Mouse (Mus musculus) Patski (cell line): Measurements from ENCODE around the gene Akip1. TPM values are rescaled to one million over a fixed set of nuclear protein-coding genes. Genes with fewer than 3 reads are reported as not detected.

Experiments used
- ATAC-seq: fragments of 100-300 bp; one replicate; pipeline ENCODE4 v1.8.0; 2021
- CTCF ChIA-PET: fragments of 350-600 bp; sonication (Branson Sonifier 250); formaldehyde crosslinking; loops from one replicate; lab custom pipeline; 2022; ENCODE audit warnings: inconsistent platforms; lab: Charles Lee
- POLR2A ChIA-PET: fragments of 350-600 bp; sonication (Branson Sonifier 250); formaldehyde crosslinking; loops from one replicate; lab custom pipeline; 2022; ENCODE audit warnings: antibody characterized with exemption, inconsistent platforms; lab: Charles Lee
- DNase-seq: peaks from one replicate; pipeline ENCODE4 v3.0.0-alpha.2; 2011; ENCODE audit warnings: low read depth, low spot score
- H3K27me3 ChIP-seq: fragments of 371-371 bp; one replicate; pipeline ENCODE4 v1.5.1; 2021
- CTCF ChIP-seq: fragments of 100-300 bp; IDR thresholded peaks from one replicate; pipeline ENCODE4 v1.5.1; 2021
- in situ Hi-C: fragments of 300-500 bp; cut with MboI; formaldehyde crosslinking; loops from 3 replicates; pipeline ENCODE4 v1.11.1; 2018; ENCODE audit warnings: low pct_unique_long_range_greater_than_20kb, mixed read lengths
- polyA plus RNA-seq: library from polyadenylated mRNA; unstranded; gene quantifications from one replicate; pipeline ENCODE4 v1.2.3, GENCODE M21; 2021

Akip1 gene
- polyA plus RNA-seq, 1 experiment from 2014 or later, result 43.0 TPM

DNA sequence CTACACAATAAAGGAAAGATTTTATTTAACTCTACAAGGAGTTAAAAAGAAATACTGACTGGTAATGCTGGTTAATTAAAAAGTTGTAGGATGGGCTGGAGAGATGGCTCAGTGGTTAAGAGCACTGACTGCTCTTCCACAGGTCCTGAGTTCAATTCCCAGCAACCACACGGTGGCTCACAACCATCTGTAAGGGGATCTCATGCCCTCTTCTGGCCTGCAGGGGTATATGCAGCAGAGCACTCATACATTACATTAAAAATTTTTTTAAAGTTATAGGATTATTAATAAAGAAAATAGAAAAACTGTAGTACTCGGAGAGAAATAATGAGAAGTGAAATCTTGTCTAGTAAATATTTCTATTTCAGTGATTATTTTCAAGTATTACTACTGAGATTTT, 23.2 kb upstream of the Akip1 start:
- ATAC-seq, result no peak
- in situ Hi-C loops, result no loop called here
- DNase-seq, result no peak
- TF ChIP-seq CTCF, result peak; percentile 59
- ChIA-PET POLR2A (no interaction called here), CTCF (interaction anchor here (0.9 kb wide), 1 partner anchor 61 kb away, joined by 3 read pairs; no protein-coding TSS in a partner anchor)
- no peaks in the 10 kb centered on the region for H3K27me3 ChIP-seq

DNA sequence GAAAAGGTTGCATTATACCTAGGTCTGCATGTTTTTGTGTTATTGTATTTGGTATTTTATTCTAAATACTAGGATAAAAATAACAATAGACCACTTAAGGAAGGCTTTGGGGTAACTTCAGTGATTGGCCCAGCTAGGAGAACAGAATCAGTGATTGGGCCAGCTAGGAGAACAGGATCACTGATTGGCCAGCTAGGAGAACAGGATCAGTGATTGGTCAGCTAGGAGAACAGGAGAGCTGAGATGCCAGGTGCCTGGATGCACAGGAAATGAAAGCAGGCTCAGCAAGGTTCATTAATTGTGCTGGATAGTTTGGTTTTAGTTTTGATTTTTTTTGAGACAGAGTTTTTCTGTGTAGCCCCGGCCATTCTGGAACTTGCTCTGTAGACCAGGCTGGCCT, 22.6 kb upstream of the Akip1 start:
- ChIA-PET CTCF (interaction anchor here (0.9 to 1.0 kb wide), 3 partner anchors 30 to 62 kb away, joined by 3 read pairs; no protein-coding TSS in a partner anchor), POLR2A (no interaction called here)
- DNase-seq (no peak), ATAC-seq (no peak)
- in situ Hi-C loops, result no loop called here
- no peaks in the 10 kb centered on the region for H3K27me3 ChIP-seq
- TF ChIP-seq CTCF, result no peak

- CTCF ChIA-PET, result interaction anchor here (1.0 kb wide), 1 partner anchor 11 kb away, joined by 3 read pairs; no protein-coding TSS in a partner anchor
These were observed 16.8 kb upstream of the Akip1 start for GRCm38 (mm10) chr7:109686585-109687128.

DNA sequence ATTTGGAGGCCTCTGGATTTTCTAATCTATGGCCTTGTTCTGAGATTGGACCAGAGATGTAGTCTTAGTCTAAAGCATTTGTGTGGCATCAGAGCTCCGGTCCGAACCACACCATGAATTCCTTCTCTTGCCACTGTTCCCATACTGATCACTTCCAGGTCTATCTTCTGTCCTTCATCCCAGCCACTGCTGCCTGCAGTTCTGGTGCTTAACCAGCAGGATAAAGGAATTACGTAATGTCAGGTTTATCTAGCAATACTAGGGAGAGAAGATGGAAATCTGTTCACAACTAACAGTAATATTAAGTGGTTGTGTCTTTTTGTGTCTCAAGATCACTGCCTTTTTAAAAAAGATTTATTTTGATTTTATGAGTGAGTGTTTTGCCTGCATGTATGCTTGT, 13.4 kb upstream of the Akip1 start:
- ATAC-seq (no peak), DNase-seq (no peak)
- TF ChIP-seq CTCF, result peak; percentile 46
- in situ Hi-C loops, result no loop called here
- no peaks in the 10 kb centered on the region for H3K27me3 ChIP-seq
- ChIA-PET POLR2A (no interaction called here), CTCF (interaction anchor here (1.4 kb wide), 1 partner anchor 17 kb away, joined by 3 read pairs; no protein-coding TSS in a partner anchor)

More at GRCm38 (mm10) chr7:109686585-109687128, 16.8 kb upstream of the Akip1 start:
- TF ChIP-seq CTCF, result no peak
- ATAC-seq (no peak), DNase-seq (no peak)
- in situ Hi-C loops, result no loop called here
- POLR2A ChIA-PET, result no interaction called here
- H3K27me3 ChIP-seq, result no peaks in the 10 kb centered on the region

DNA sequence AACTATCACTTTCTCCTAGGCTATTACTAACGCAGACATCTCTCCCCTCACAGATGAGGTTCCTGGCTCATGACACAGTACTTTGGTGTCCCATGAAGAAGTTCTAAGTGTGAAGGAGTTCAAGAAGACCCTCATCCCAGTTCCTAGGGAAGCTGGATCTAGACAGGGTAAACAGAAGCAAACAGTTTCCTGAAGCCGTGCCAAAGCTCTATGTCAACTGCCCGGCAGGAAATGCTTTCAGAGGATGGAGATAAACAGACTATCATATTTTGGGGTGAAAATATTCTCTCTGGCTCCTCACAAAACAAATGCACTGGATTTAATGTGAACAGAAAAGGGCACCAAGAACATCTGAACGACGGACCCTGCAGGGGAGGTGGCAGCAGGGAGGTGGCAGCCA, 12.5 kb upstream of the Akip1 start:
- ATAC-seq, result no peak
- ChIA-PET POLR2A (interaction anchor here (0.6 kb wide), 1 partner anchor 82 kb away, joined by 10 read pairs; no protein-coding TSS in a partner anchor), CTCF (interaction anchor here (1.4 kb wide), 1 partner anchor 18 kb away, joined by 3 read pairs; no protein-coding TSS in a partner anchor)
- no peak for DNase-seq
- in situ Hi-C loops, result no loop called here
- no peak for TF ChIP-seq CTCF
- no peaks in the 10 kb centered on the region for H3K27me3 ChIP-seq

- ATAC-seq, result no peak
- no peak for DNase-seq
- no peak for TF ChIP-seq CTCF
- no peaks in the 10 kb centered on the region for H3K27me3 ChIP-seq
- ChIA-PET POLR2A (no interaction called here), CTCF (no interaction called here)
- in situ Hi-C loops, result no loop called here
These were observed 8.7 kb upstream of the Akip1 start for GRCm38 (mm10) chr7:109694576-109695338.

GRCm38 (mm10) chr7:109695339-109695726, 8.2 kb upstream of the Akip1 start:
- TF ChIP-seq CTCF, result no peak
- in situ Hi-C loops, result no loop called here
- ChIA-PET CTCF (no interaction called here), POLR2A (no interaction called here)
- DNase-seq, result no peak
- no peaks in the 10 kb centered on the region for H3K27me3 ChIP-seq
- ATAC-seq, result no peak

DNA sequence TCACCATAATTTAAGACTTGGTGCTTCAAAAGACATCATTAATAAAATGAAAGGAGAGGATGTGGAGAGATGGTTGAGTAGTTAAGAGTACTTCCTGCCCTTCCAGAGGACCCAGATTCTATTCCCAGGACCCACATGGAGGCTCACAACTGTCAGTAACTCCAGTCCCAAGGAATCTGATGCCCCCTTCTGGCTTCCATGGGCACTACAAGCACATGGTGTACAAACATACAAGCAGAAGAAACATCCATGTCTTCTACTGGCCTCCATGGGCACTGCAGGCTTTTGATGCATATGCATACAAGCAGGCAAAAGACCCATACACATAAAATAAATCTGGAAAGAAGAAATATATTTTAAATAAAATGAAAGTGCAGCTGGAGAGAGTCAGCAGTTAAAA, 3.3 kb upstream of the Akip1 start:
- POLR2A ChIA-PET, result no interaction called here
- CTCF ChIA-PET, result interaction anchor here (1.3 kb wide), 1 partner anchor 17 kb away, joined by 3 read pairs; no protein-coding TSS in a partner anchor
- in situ Hi-C loops, result loop anchor here (25.0 kb wide), 3 partner anchors 163 to 538 kb away; partner anchors contain the start of gene Zfp143
- no peaks in the 10 kb centered on the region for H3K27me3 ChIP-seq
- no peak for DNase-seq
- TF ChIP-seq CTCF, result peak; percentile 59
- no peak for ATAC-seq

DNA sequence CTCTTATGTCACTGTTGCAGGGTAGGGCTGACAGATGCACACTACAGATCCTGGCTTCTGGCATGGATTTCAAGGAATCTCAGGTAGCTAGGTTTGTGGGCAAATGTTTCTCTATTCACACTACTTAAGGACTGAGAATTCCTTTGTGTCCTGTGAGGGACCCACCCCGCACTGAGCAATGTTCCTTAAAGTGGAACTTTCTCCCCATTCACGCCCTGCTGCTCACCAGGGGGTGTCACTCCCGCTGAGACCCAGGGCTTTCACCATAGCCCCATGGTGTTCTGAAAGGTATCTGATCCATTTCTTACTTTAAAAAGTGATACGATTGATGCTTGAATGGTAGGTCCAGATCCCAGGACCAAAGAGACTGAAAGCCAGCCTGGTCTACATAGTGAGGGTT, 769 bp upstream of the Akip1 start:
- DNase-seq, result no peak
- POLR2A ChIA-PET, result no interaction called here
- no peak for TF ChIP-seq CTCF
- H3K27me3 ChIP-seq, result no peaks in the 10 kb centered on the region
- no peak for ATAC-seq
- in situ Hi-C loops, result loop anchor here (25.0 kb wide), 3 partner anchors 165 to 540 kb away; partner anchors contain the start of gene Zfp143
- CTCF ChIA-PET, result no interaction called here

DNA sequence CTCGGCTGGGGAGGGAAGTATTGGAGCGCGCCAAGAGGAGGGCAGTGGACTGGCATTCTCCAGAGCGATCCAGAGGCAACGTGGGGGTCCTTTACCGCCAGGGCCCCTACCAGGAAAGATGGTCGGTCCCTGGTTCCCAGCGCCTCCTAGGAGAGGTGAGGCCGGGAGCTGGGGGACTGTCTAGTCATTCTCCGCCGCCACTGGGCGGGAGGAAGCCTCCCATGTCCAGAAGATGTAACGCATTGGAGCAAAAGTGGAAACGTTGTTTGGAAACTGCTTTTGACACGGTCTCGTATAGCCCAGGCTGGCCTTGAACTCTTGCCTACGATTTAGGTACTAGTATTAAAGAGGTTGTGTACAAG, 507 bp downstream of the Akip1 start:
- in situ Hi-C loops, result loop anchor here (25.0 kb wide), 3 partner anchors 167 to 542 kb away; partner anchors contain the start of gene Zfp143
- ChIA-PET CTCF (interaction anchor here (1.5 kb wide), 1 partner anchor 25 kb away, joined by 3 read pairs; no protein-coding TSS in a partner anchor), POLR2A (interaction anchor here (1.2 to 1.5 kb wide), 2 partner anchors 38 to 67 kb away, joined by 3 to 5 read pairs; no protein-coding TSS in a partner anchor)
- TF ChIP-seq CTCF, result no peak
- ATAC-seq, result no peak
- no peaks in the 10 kb centered on the region for H3K27me3 ChIP-seq
- no peak for DNase-seq
